Mouse (Mus musculus): ENCODE data around the gene Stard9. TPM values are rescaled to one million over a fixed set of nuclear protein-coding genes. Genes with fewer than 3 reads are reported as not detected.

The Stard9 gene
- total RNA-seq, 2 experiments from 2014 or later, result 3.6 to 3.9 TPM

GRCm38 (mm10) chr2:120720821-120721220 lies 91.9 kb downstream of the Stard9 start:
- intact Hi-C loops (cut with DNase I), result no loop called here
- DNase-seq, result no peak

- intact Hi-C loops (cut with DNase I), result no loop called here
- no peak for DNase-seq
These were observed 93.0 kb downstream of the Stard9 start for GRCm38 (mm10) chr2:120721911-120722310.

GRCm38 (mm10) chr2:120722491-120722890 lies 93.6 kb downstream of the Stard9 start:
- DNase-seq, result no peak
- intact Hi-C loops (cut with DNase I), result no loop called here

GRCm38 (mm10) chr2:120723621-120724020 lies 94.7 kb downstream of the Stard9 start:
- intact Hi-C loops (cut with DNase I), result no loop called here

GRCm38 (mm10) chr2:120724176-120724575 lies 95.3 kb downstream of the Stard9 start:
- no peak for DNase-seq
- intact Hi-C loops (cut with DNase I), result no loop called here

More at GRCm38 (mm10) chr2:120723621-120724020, 94.7 kb downstream of the Stard9 start:
- no peak for DNase-seq

- intact Hi-C loops (cut with DNase I), result loop anchor here (10.0 kb wide), 1 partner anchor 135 kb away; no protein-coding TSS in a partner anchor
- DNase-seq, result no peak
These were observed 101.1 kb downstream of the Stard9 start for GRCm38 (mm10) chr2:120729775-120730585.

- intact Hi-C loops (cut with DNase I), result loop anchor here (10.0 kb wide), 1 partner anchor 134 kb away; no protein-coding TSS in a partner anchor
- peak in 1 of 2 experiments; percentile 35 for DNase-seq
These were observed 101.8 kb downstream of the Stard9 start for GRCm38 (mm10) chr2:120730639-120731166.

- intact Hi-C loops (cut with DNase I), result loop anchor here (10.0 kb wide), 1 partner anchor 133 kb away; no protein-coding TSS in a partner anchor
These were observed 102.4 kb downstream of the Stard9 start for GRCm38 (mm10) chr2:120731167-120731862.

GRCm38 (mm10) chr2:120731877-120732530 lies 103.1 kb downstream of the Stard9 start:
- intact Hi-C loops (cut with DNase I), result loop anchor here (10.0 kb wide), 1 partner anchor 133 kb away; no protein-coding TSS in a partner anchor

More at GRCm38 (mm10) chr2:120731167-120731862, 102.4 kb downstream of the Stard9 start:
- DNase-seq, result peak; percentile 86 to 94

GRCm38 (mm10) chr2:120745496-120745895 lies 116.6 kb downstream of the Stard9 start:
- DNase-seq, result no peak
- intact Hi-C loops (cut with DNase I), result no loop called here

More at GRCm38 (mm10) chr2:120731877-120732530, 103.1 kb downstream of the Stard9 start:
- no peak for DNase-seq

GRCm38 (mm10) chr2:120748041-120748440 lies 119.1 kb downstream of the Stard9 start:
- DNase-seq, result no peak
- intact Hi-C loops (cut with DNase I), result no loop called here

GRCm38 (mm10) chr2:120761922-120762321 lies 133.0 kb downstream of the Stard9 start:
- intact Hi-C loops (cut with DNase I), result no loop called here
- no peak for DNase-seq

GRCm38 (mm10) chr2:120770265-120770935 lies 141.5 kb downstream of the Stard9 start:
- no peak for DNase-seq
- intact Hi-C loops (cut with DNase I), result loop anchor here (10.0 kb wide), 1 partner anchor 1566 kb away; the partner anchor contains the start of genes Dnajc17 and Zfyve19

Other genes starting within 250 kb of the Stard9 start
- gene Ganc, start 225.2 kb upstream of the Stard9 start, total RNA-seq (2021), result 10 to 100 TPM; 29.6 to 40.7 TPM
- gene Tmem87a, start 225.0 kb upstream of the Stard9 start, total RNA-seq (2021), result 10 to 100 TPM; 40.0 to 41.0 TPM
- 100 to 1,000 TPM; 115 to 125 TPM for gene Capn3, start 173.1 kb upstream of the Stard9 start, total RNA-seq (2021)
- gene Zfp106, start 65.3 kb upstream of the Stard9 start, total RNA-seq (2021), result 100 to 1,000 TPM; 507 to 640 TPM
- gene Snap23, start 61.5 kb upstream of the Stard9 start, total RNA-seq (2021), result 10 to 100 TPM; 40.8 to 42.1 TPM
- 1 to 10 TPM; 5.0 to 7.2 TPM for gene Haus2, start 19.7 kb upstream of the Stard9 start, total RNA-seq (2021)
- gene Lrrc57, start 19.6 kb upstream of the Stard9 start, total RNA-seq (2021), result 10 to 100 TPM; 10.3 to 11.0 TPM
- gene Cdan1, start 221.0 kb downstream of the Stard9 start, total RNA-seq (2021), result 1 to 10 TPM; 5.3 to 5.6 TPM
- 1 to 10 TPM; 6.7 to 6.9 TPM for gene Ttbk2, start 221.5 kb downstream of the Stard9 start, total RNA-seq (2021)